Mouse (Mus musculus) midbrain, embryonic 11.5 days (tissue): Measurements from ENCODE around the gene Lin7b. TPM values are rescaled to one million over a fixed set of nuclear protein-coding genes. Genes with fewer than 3 reads are reported as not detected.

Experiments
- ATAC-seq: fragments of 200-750 bp; cut with Nextera tagmentation; 2 replicates; pipeline ENCODE4 v1.8.0; 2017; ENCODE audit warnings: moderate TSS enrichment, moderate library complexity; ENCODE audit not compliant: low FRiP score
- DNase-seq: peaks from one replicate; pipeline ENCODE4 v3.0.0; 2015; ENCODE audit warnings: low spot score; ENCODE audit errors: missing footprints
- H3K27ac ChIP-seq: fragments of 300-500 bp; sonication (generic); 2 replicates; pipeline ENCODE4 v1.5.1; 2014; ENCODE audit warnings: low read depth, low read length
- H3K27me3 ChIP-seq: fragments of 300-500 bp; sonication (generic); 2 replicates; pipeline ENCODE4 v1.6.1; 2014; ENCODE audit warnings: mild to moderate bottlenecking, low read length, moderate library complexity, mixed read lengths; ENCODE audit not compliant: control insufficient read depth, insufficient read depth
- H3K36me3 ChIP-seq: fragments of 300-500 bp; sonication (generic); 2 replicates; pipeline ENCODE4 v1.6.1; 2014; ENCODE audit warnings: mild to moderate bottlenecking, low read length, moderate library complexity, mixed read lengths; ENCODE audit not compliant: control insufficient read depth, insufficient read depth
- H3K4me1 ChIP-seq: fragments of 300-500 bp; sonication (generic); 2 replicates; pipeline ENCODE4 v1.6.1; 2014; ENCODE audit warnings: low read length; ENCODE audit not compliant: control insufficient read depth, insufficient read depth
- H3K4me2 ChIP-seq: fragments of 300-500 bp; sonication (generic); 2 replicates; pipeline ENCODE4 v1.6.1; 2014; ENCODE audit warnings: mild to moderate bottlenecking, moderate library complexity
- H3K4me3 ChIP-seq: fragments of 300-500 bp; sonication (generic); 2 replicates; pipeline ENCODE4 v1.5.1; 2014; ENCODE audit warnings: low read depth, low read length
- H3K9ac ChIP-seq: fragments of 300-500 bp; sonication (generic); 2 replicates; pipeline ENCODE4 v1.6.1; 2014; ENCODE audit warnings: low read length
- H3K9me3 ChIP-seq: fragments of 300-500 bp; sonication (generic); 2 replicates; pipeline ENCODE4 v1.6.1; 2016; ENCODE audit warnings: low read length; ENCODE audit not compliant: control insufficient read depth
- WGBS: fragments of 180-500 bp; shearing (Covaris S2); extraction: QIAGEN DNeasy Blood & Tissue Kit; methylation state at CpG from one replicate; pipeline ENCODE4 v1.1.7; 2014; 5-methylcytosine and 5-hydroxymethylcytosine counted together
- polyA plus RNA-seq: library from polyadenylated mRNA; unstranded; fragments of >200 nt; fragmentation: Nextera tagmentation; extraction: Ambion mirVana; gene quantifications from 2 replicates; pipeline ENCODE4 v1.2.1, GENCODE M21; 2014

The Lin7b gene
- polyA plus RNA-seq: 0.75 and 1.2 TPM in 2 replicates

GRCm38 (mm10) chr7:45370475-45371311, at the start of gene Lin7b:
Lin7b (minus strand) TSS chr7:45370583.
- peak; percentile 96 for DNase-seq
- WGBS: 11% methylated on average over 28 of the region's 28 CpGs
- Histone ChIP-seq H3K4me2 (peak within 1 kb of the TSS; percentile 83), H3K4me3 (peak within 1 kb of the TSS; percentile 45), H3K9ac (peak within 1 kb of the TSS; percentile 58), H3K9me3 (no peaks in the 10 kb centered on the region), H3K27ac (no peak within 1 kb of the TSS), H3K36me3 (peaks cover 11% of the 10 kb centered on the region; the same call in 1 of the 2 replicates), H3K4me1 (peaks cover 21% of the 10 kb centered on the region), H3K27me3 (peaks cover 23% of the 10 kb centered on the region)
- ATAC-seq: peak; percentile 56

DNA sequence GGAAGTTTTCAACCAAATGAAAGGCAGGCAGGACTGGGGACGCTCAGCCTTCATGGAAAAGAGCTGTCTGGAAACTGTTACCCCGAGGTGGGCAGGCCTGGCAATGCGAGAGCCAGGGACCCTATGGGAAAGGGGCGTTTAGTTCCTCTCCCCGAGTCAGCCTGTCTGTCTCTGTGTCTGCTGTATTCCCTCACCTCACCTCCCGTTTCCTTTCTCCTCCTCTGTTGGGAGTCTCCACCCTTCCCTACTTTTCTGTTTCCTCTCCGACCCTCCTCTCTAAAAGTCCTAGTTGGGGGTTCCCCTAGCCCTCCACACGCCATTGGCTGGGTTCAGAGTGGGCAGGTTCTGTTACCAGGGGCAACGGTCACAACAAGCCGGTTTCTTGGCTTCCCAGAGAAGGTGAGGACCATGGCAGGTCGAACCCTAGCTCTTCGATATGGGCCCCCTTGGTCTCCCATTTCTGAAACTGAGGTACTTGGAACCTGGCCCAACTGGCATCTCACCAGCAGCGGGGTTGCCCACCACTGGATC, 47.6 kb upstream of the Lin7b start:
- peaks cover 4% of the 10 kb centered on the region for H3K4me1 ChIP-seq
- peaks cover 73% of the 10 kb centered on the region for H3K27me3 ChIP-seq
- 12% methylated on average over 13 of the region's 13 CpGs for WGBS
- H3K36me3 ChIP-seq: peaks cover 16% of the 10 kb centered on the region
- no peak overlapping the region for H3K27ac ChIP-seq
- H3K4me3 ChIP-seq: no peak overlapping the region
- no peak overlapping the region for H3K9ac ChIP-seq
- DNase-seq (peak; percentile 85), ATAC-seq (no peak)
- no peaks in the 10 kb centered on the region for H3K9me3 ChIP-seq
- no peak overlapping the region for H3K4me2 ChIP-seq

- ATAC-seq (no peak), DNase-seq (no peak)
- Histone ChIP-seq H3K27me3 (peaks cover 88% of the 10 kb centered on the region), H3K27ac (no peak overlapping the region), H3K4me1 (peaks cover 4% of the 10 kb centered on the region), H3K9me3 (no peaks in the 10 kb centered on the region), H3K4me2 (no peak overlapping the region), H3K36me3 (no peaks in the 10 kb centered on the region), H3K9ac (no peak overlapping the region), H3K4me3 (no peak overlapping the region)
- 11% methylated on average over 37 of the region's 37 CpGs for WGBS
Measured at GRCm38 (mm10) chr7:45415636-45416035, 45.3 kb upstream of the Lin7b start.

DNA sequence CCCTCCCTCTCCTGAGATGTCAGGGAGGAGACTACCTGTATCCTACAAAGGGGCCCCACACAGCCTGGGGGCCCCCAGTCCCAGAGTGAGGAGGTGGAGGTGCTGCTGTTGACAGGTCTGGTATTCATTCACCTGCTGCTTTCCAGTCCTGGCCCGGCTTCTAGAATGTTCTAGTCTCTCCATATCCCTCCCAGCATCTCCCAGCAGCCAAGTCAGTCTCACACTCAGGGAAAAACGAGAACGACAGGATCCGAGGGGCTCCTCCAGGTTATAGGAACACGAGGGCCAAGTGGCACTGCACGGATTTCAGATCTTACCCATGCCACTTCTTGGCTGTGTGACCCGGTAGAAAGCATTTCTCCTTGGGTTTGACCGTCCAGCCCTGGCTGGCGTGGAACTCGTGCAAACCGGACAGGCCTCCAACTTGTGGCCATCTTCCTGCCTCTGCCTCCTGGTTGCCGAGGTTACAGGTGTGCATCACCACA, 44.4 kb upstream of the Lin7b start:
- Histone ChIP-seq H3K9ac (no peak overlapping the region), H3K36me3 (no peaks in the 10 kb centered on the region), H3K4me1 (peaks cover 4% of the 10 kb centered on the region), H3K27me3 (peaks cover 82% of the 10 kb centered on the region), H3K4me3 (no peak overlapping the region), H3K9me3 (no peaks in the 10 kb centered on the region), H3K27ac (no peak overlapping the region), H3K4me2 (no peak overlapping the region)
- ATAC-seq: no peak
- 40% methylated on average over 12 of the region's 12 CpGs for WGBS
- peak; percentile 88 for DNase-seq

DNA sequence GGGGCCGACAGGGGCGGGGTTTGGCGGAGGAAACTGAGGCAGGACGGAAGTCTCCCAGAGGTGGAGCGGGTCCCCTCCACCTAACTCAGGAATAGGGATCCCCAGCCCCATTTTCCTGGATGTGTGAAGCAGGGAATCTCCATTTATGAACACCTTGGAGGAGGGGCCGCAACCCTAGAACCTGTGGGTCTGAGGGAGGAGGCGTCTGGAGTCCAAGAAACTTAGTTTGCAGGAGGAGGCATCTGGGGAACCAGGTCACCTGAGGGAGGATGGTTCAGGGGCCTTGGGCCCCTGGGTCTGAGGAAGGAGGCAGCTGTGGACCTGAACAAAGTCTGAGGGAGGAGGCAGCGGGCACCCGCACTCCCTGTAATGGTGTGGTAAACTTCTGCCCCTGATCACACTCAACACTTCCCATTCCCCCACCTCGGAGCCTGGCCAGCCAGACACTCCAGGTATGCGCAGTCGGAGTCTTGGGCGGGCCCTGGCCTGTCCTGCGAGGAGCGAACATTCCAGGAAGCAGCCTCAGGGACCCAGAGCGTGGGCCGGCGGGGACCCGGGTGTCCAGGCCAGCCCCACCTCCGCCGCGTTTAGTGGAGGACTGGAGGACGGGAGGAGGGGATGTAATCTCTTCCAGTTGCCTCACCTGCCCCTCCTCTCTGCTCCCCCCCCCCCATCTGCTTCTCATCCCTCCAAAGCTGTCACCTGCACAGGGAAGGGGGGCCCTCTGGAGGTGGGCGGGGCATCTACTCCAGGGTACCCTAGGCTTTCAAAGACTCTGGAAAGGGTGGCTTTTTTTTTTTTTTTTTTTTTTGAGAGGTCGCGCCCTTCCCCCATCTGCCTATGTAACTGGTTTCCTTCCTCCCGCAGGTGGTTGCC, 43.7 kb upstream of the Lin7b start:
- Histone ChIP-seq H3K9me3 (no peaks in the 10 kb centered on the region), H3K27ac (no peak overlapping the region), H3K9ac (peak overlapping the region; percentile 22), H3K4me3 (peak overlapping the region; percentile 42), H3K4me1 (peaks cover 4% of the 10 kb centered on the region), H3K4me2 (peak overlapping the region; percentile 60), H3K27me3 (peaks cover 82% of the 10 kb centered on the region), H3K36me3 (no peaks in the 10 kb centered on the region)
- DNase-seq (no peak), ATAC-seq (no peak; the same call in 1 of the 2 replicates)
- WGBS: 2% methylated on average over 27 of the region's 27 CpGs

- H3K36me3 ChIP-seq: no peaks in the 10 kb centered on the region
- ATAC-seq (peak; percentile 64), DNase-seq (peak; percentile 90)
- H3K4me3 ChIP-seq: peak within 1 kb of the TSS; percentile 42
- 3% methylated on average over 33 of the region's 45 CpGs for WGBS
- peak within 1 kb of the TSS; percentile 60 for H3K4me2 ChIP-seq
- H3K27me3 ChIP-seq: peaks cover 82% of the 10 kb centered on the region
- peaks cover 4% of the 10 kb centered on the region for H3K4me1 ChIP-seq
- H3K9me3 ChIP-seq: no peaks in the 10 kb centered on the region
- no peak within 1 kb of the TSS for H3K27ac ChIP-seq
- H3K9ac ChIP-seq: peak within 1 kb of the TSS; percentile 22
Measured at GRCm38 (mm10) chr7:45413113-45413863, 42.9 kb upstream of the Lin7b start, which contains the start of gene Ntf5. Ntf5 (plus strand) TSS chr7:45413695.

DNA sequence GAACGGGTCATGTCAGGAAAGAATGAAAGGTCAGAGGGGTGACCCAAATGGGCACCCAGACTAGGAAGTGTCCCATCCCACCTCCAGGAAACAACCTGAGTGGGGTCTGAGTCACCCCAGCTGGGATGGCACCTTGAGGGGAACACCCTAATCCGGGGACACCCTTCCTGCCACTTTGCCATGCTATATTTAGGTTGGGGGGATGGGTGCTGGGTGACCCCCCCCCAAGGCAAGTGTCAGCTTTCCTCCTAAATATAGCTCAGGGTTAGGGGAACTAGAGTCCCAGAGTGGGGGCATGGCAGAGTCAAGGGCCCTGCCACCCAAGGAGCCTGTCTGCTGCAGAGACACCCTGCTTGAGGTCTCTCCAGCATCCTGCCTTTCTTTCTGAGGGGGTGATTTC, 42.0 kb upstream of the Lin7b start:
- Histone ChIP-seq H3K4me3 (no peak overlapping the region), H3K27ac (no peak overlapping the region), H3K36me3 (no peaks in the 10 kb centered on the region), H3K4me2 (no peak overlapping the region), H3K27me3 (peaks cover 83% of the 10 kb centered on the region), H3K9ac (no peak overlapping the region), H3K4me1 (peaks cover 4% of the 10 kb centered on the region), H3K9me3 (no peaks in the 10 kb centered on the region)
- WGBS: 91% methylated on average over 2 of the region's 2 CpGs
- DNase-seq (peak; percentile 82), ATAC-seq (no peak)

DNA sequence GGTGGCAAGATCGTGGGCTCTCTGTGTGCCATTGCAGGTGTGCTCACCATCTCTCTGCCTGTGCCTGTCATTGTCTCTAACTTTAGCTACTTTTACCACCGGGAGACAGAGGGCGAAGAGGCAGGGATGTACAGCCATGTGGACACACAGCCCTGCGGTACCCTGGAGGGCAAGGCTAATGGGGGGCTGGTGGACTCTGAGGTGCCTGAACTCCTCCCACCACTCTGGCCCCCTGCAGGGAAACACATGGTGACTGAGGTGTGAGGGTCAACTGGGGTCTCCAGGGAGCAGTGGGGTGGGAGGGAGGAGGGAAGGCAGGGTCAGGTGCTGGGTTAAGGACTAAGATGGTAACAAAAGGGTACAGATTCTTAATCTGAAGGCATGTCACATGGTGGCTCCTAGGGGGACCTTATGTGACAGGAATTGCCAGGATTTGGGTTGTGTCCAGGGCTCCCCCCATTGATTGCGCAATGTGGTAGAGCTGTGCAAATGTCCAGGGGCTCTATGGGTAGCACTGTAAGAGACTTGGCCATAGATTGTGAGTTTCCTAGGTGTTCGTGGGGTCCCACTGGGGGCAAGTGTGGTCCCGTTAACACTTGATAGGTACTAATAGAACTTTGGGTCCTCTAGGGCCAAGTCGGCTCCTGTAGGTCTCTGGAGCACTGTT, 39.2 kb upstream of the Lin7b start:
- WGBS: 83% methylated on average over 8 of the region's 8 CpGs

More for the DNA sequence above, 39.2 kb upstream of the Lin7b start:
- no peak overlapping the region for H3K27ac ChIP-seq
- peaks cover 6% of the 10 kb centered on the region for H3K4me1 ChIP-seq
- H3K9ac ChIP-seq: no peak overlapping the region
- ATAC-seq (no peak), DNase-seq (peak; percentile 10)
- no peaks in the 10 kb centered on the region for H3K36me3 ChIP-seq
- H3K27me3 ChIP-seq: peaks cover 82% of the 10 kb centered on the region
- no peaks in the 10 kb centered on the region for H3K9me3 ChIP-seq
- no peak overlapping the region for H3K4me2 ChIP-seq
- H3K4me3 ChIP-seq: no peak overlapping the region
